Mouse (Mus musculus): ENCODE data around the gene Nav2.

DNA sequence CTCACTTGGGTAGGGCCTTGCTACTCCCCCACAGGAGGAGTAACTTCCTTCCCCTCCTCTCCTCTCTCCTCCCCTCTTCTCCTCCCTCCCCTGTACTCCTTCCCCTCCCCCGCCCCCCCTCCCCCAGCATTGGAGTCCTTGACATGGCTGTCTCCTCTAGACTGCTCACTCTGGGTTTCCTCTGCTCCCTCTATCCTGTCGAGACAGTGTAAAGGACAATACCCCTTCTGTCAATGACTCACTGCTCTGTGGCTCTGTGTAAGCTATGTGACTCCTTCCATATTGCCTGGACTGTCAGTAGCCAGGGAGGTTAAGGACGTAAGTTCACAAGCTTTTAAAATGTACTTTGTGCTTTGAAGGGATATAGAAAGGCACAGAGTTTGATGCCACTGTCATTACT lies 460.5 kb downstream of the Nav2 start:
- TF ChIP-seq EP300 (IDR thresholded peaks at IDR 0.05; ENCODE audit: insufficient read depth, low read depth, low read length): no peak
- no peak for TF ChIP-seq POLR2A (IDR thresholded peaks at IDR 0.05; ENCODE audit: insufficient read depth, low read depth, low read length)

Data from heart, adult 2 months (tissue).